Mouse (Mus musculus) heart, embryonic 14.5 days (tissue): Measurements from ENCODE around the gene Tmem108. TPM values are rescaled to one million over a fixed set of nuclear protein-coding genes. Genes with fewer than 3 reads are reported as not detected.

Source experiments
- ATAC-seq: fragments of 200-750 bp; cut with Nextera tagmentation; 2 replicates; pipeline ENCODE4 v1.8.0; 2017; ENCODE audit warnings: low read depth, moderate TSS enrichment; ENCODE audit not compliant: insufficient number of reproducible peaks, insufficient read depth, low FRiP score
- H3K27ac ChIP-seq, 2 experiments: fragments of 200-500 bp in 1 of 2; fragments of 300-500 bp in 1 of 2; sonication (generic) in 1 of 2; replicated peaks in 1 of 2; 2 replicates each; pipeline ENCODE4 v1.5.1; 2012 to 2014; ENCODE audit warnings: low read depth in 2 of 2, low read length in 2 of 2, control low read depth in 1 of 2, mild to moderate bottlenecking in 1 of 2, mixed read lengths in 1 of 2; ENCODE audit not compliant: control insufficient read depth in 1 of 2, insufficient read depth in 1 of 2
- H3K27me3 ChIP-seq: fragments of 300-500 bp; sonication (generic); 2 replicates; pipeline ENCODE4 v1.6.1; 2014; ENCODE audit warnings: mild to moderate bottlenecking, low read length, control low read depth; ENCODE audit not compliant: control insufficient read depth, insufficient read depth
- H3K36me3 ChIP-seq: fragments of 300-500 bp; sonication (generic); 2 replicates; pipeline ENCODE4 v1.6.1; 2014; ENCODE audit warnings: mild to moderate bottlenecking, control low read depth, low read length, mixed read lengths; ENCODE audit not compliant: control insufficient read depth, insufficient read depth
- H3K4me1 ChIP-seq, 2 experiments: fragments of 200-500 bp in 1 of 2; fragments of 300-500 bp in 1 of 2; sonication (generic) in 1 of 2; 2 replicates each; pipeline ENCODE4 v1.6.1; 2012 to 2014; ENCODE audit warnings: low read length in 2 of 2, control low read depth in 1 of 2, mixed read lengths in 1 of 2; ENCODE audit not compliant: control insufficient read depth in 2 of 2, insufficient read depth in 2 of 2
- H3K4me2 ChIP-seq: fragments of 300-500 bp; sonication (generic); 2 replicates; pipeline ENCODE4 v1.6.1; 2014; ENCODE audit warnings: mild to moderate bottlenecking, low read length
- H3K4me3 ChIP-seq, 2 experiments: fragments of 200-500 bp in 1 of 2; fragments of 300-500 bp in 1 of 2; sonication (generic) in 1 of 2; 2 replicates each; pipeline ENCODE4 v1.5.1; 2012 to 2014; ENCODE audit warnings: low read length in 2 of 2, mild to moderate bottlenecking in 2 of 2, control low read depth in 1 of 2, low read depth in 1 of 2, moderate library complexity in 1 of 2; ENCODE audit not compliant: control insufficient read depth in 1 of 2, insufficient read depth in 1 of 2
- H3K9ac ChIP-seq: fragments of 300-500 bp; sonication (generic); 2 replicates; pipeline ENCODE4 v1.6.1; 2014; ENCODE audit warnings: mild to moderate bottlenecking, low read length
- H3K9me3 ChIP-seq: fragments of 300-500 bp; sonication (generic); 2 replicates; pipeline ENCODE4 v1.6.1; 2016; ENCODE audit warnings: low read length, control low read depth; ENCODE audit not compliant: control insufficient read depth
- WGBS: fragments of 180-500 bp; shearing (Covaris S2); extraction: QIAGEN DNeasy Blood & Tissue Kit; methylation state at CpG from one replicate; pipeline ENCODE4 v1.1.7; 2014; 5-methylcytosine and 5-hydroxymethylcytosine counted together
- polyA plus RNA-seq: library from polyadenylated mRNA; unstranded; fragments of >200 nt; fragmentation: Nextera tagmentation; extraction: Ambion mirVana; gene quantifications from 2 replicates; pipeline ENCODE4 v1.2.1, GENCODE M21; 2014

Tmem108 gene
- polyA plus RNA-seq, 1 experiment from 2014 or later, result 74.3 TPM

DNA sequence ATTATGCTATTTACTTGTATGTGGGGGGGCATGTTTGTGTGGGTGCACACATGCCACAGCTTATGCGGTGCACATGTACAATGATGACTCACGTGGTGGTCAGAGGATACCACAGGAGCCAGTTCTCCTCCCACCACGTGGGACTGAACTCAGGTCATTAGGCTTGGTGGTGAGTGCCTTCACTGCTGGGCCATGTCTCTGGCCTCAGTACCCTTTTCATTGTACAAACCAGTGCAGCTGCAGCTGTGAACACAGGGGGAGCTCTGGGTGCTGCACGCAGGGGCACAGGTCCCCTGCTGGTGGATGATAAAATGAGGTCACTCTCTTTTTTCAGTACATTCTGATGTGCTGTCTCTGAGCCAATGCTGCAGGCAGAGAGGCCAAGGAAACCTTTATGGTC lies 327.5 kb downstream of the Tmem108 start:
- WGBS, result 47% methylated on average over 4 of the region's 4 CpGs
- H3K9ac ChIP-seq, result no peak overlapping the region
- peaks cover 39 to 66% of the 10 kb centered on the region in 2 experiments for H3K4me1 ChIP-seq
- H3K36me3 ChIP-seq, result no peaks in the 10 kb centered on the region
- H3K27ac ChIP-seq, result 0 out of 4 replicates have a peak overlapping the region, but pooled peaks of 1 of the 2 experiments have one; percentile 38
- no peak overlapping the region for H3K4me3 ChIP-seq
- peak; percentile 11; the same call in 1 of the 2 replicates for ATAC-seq
- H3K4me2 ChIP-seq, result no peak overlapping the region
- no peaks in the 10 kb centered on the region for H3K9me3 ChIP-seq
- H3K27me3 ChIP-seq, result no peaks in the 10 kb centered on the region

Other genes with a start within 250 kb of the Tmem108 start
- gene Nphp3, start 240.7 kb upstream of the Tmem108 start, polyA plus RNA-seq, result 5.1 and 5.3 TPM in 2 replicates